Mouse (Mus musculus): ENCODE data around the gene Col26a1. TPM values are rescaled to one million over a fixed set of nuclear protein-coding genes. Genes with fewer than 3 reads are reported as not detected.

The Col26a1 gene
- polyA plus RNA-seq, 1 experiment from 2014 or later, result not detected

GRCm38 (mm10) chr5:136721596-136721995, 161.4 kb downstream of the Col26a1 start:
- no peaks in the 10 kb centered on the region for H3K27me3 ChIP-seq (ENCODE audit: insufficient read depth, low read length)
- no peaks in the 10 kb centered on the region for H3K36me3 ChIP-seq (replicated peaks; ENCODE audit: insufficient read depth, low read length)
- H3K4me2 ChIP-seq (ENCODE audit: low read depth, low read length), result no peak overlapping the region
- H3K4me1 ChIP-seq (ENCODE audit: insufficient read depth), result no peaks in the 10 kb centered on the region
- no peak overlapping the region for H3K27ac ChIP-seq (ENCODE audit: low read depth)
- ATAC-seq (no peak), DNase-seq (no peak)
- no peak overlapping the region for H3K4me3 ChIP-seq (ENCODE audit: low read depth, low read length)
- no peak for TF ChIP-seq CTCF (IDR thresholded peaks at IDR 0.05; ENCODE audit: low read depth)
- no peak for TF ChIP-seq EP300 (IDR thresholded peaks at IDR 0.05; ENCODE audit: low read depth)
- no peak overlapping the region for H3K9ac ChIP-seq (replicated peaks)
- H3K9me3 ChIP-seq (ENCODE audit: low read length), result no peaks in the 10 kb centered on the region
- WGBS (ENCODE audit: insufficient replicate concordance), result 79% methylated on average over 5 of the region's 5 CpGs

DNA sequence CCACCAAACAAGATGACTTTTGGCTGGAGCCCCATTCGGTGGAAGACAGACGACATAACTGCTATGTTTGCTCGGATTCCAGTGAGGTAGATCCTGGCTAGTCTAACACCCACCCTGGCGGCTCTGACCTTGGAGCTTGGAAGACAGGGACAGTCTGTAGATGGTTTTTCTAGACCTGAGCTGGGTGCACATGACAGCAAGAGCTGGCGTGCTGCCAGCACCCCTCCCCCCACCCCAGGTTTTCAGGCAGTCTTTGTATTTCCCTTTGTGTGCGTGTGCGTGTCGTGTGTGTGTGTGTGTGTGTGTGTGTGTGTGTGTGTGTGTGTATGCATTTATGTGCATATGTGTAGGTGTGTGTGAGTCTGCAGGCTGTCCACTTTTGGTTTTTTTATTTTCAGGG, 164.4 kb downstream of the Col26a1 start:
- H3K9me3 ChIP-seq (ENCODE audit: low read length), result no peaks in the 10 kb centered on the region
- H3K4me3 ChIP-seq (ENCODE audit: low read depth, low read length), result no peak overlapping the region
- H3K9ac ChIP-seq (replicated peaks), result no peak overlapping the region
- no peaks in the 10 kb centered on the region for H3K36me3 ChIP-seq (replicated peaks; ENCODE audit: insufficient read depth, low read length)
- DNase-seq (no peak), ATAC-seq (no peak)
- no peak overlapping the region for H3K4me2 ChIP-seq (ENCODE audit: low read depth, low read length)
- no peak overlapping the region for H3K27ac ChIP-seq (ENCODE audit: low read depth)
- TF ChIP-seq EP300 (IDR thresholded peaks at IDR 0.05; ENCODE audit: low read depth), result no peak
- TF ChIP-seq CTCF (IDR thresholded peaks at IDR 0.05; ENCODE audit: low read depth), result no peak
- 58% methylated on average over 8 of the region's 8 CpGs for WGBS (ENCODE audit: insufficient replicate concordance)
- H3K27me3 ChIP-seq (ENCODE audit: insufficient read depth, low read length), result 0 out of 2 replicates have a peak, but pooled peaks cover 6% of the 10 kb centered on the region
- no peaks in the 10 kb centered on the region for H3K4me1 ChIP-seq (ENCODE audit: insufficient read depth)

DNA sequence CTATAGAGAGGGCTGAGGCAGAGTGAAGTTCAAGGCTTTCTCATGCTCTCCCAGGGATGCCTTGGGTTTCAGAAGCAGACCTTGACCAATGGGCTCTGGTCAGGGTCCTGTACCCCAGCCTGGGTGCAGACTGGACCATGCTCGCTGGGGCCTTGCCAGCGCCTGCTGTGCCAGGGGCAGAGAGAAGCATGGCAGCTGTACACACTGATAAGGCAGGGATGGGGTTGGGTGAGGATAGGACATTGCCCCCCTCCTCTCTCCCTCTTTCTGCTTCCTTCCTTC, 165.5 kb downstream of the Col26a1 start:
- no peaks in the 10 kb centered on the region for H3K36me3 ChIP-seq (replicated peaks; ENCODE audit: insufficient read depth, low read length)
- no peak overlapping the region for H3K4me2 ChIP-seq (ENCODE audit: low read depth, low read length)
- no peak overlapping the region for H3K4me3 ChIP-seq (ENCODE audit: low read depth, low read length)
- no peak for TF ChIP-seq CTCF (IDR thresholded peaks at IDR 0.05; ENCODE audit: low read depth)
- TF ChIP-seq EP300 (IDR thresholded peaks at IDR 0.05; ENCODE audit: low read depth), result no peak
- no peak overlapping the region for H3K9ac ChIP-seq (replicated peaks)
- H3K4me1 ChIP-seq (ENCODE audit: insufficient read depth), result no peaks in the 10 kb centered on the region
- ATAC-seq, result no peak
- H3K9me3 ChIP-seq (ENCODE audit: low read length), result no peaks in the 10 kb centered on the region
- no peak overlapping the region for H3K27ac ChIP-seq (ENCODE audit: low read depth)
- WGBS (ENCODE audit: insufficient replicate concordance), result 59% methylated on average over 2 of the region's 2 CpGs
- 0 out of 2 replicates have a peak, but pooled peaks cover 6% of the 10 kb centered on the region for H3K27me3 ChIP-seq (ENCODE audit: insufficient read depth, low read length)
- DNase-seq, result no peak

DNA sequence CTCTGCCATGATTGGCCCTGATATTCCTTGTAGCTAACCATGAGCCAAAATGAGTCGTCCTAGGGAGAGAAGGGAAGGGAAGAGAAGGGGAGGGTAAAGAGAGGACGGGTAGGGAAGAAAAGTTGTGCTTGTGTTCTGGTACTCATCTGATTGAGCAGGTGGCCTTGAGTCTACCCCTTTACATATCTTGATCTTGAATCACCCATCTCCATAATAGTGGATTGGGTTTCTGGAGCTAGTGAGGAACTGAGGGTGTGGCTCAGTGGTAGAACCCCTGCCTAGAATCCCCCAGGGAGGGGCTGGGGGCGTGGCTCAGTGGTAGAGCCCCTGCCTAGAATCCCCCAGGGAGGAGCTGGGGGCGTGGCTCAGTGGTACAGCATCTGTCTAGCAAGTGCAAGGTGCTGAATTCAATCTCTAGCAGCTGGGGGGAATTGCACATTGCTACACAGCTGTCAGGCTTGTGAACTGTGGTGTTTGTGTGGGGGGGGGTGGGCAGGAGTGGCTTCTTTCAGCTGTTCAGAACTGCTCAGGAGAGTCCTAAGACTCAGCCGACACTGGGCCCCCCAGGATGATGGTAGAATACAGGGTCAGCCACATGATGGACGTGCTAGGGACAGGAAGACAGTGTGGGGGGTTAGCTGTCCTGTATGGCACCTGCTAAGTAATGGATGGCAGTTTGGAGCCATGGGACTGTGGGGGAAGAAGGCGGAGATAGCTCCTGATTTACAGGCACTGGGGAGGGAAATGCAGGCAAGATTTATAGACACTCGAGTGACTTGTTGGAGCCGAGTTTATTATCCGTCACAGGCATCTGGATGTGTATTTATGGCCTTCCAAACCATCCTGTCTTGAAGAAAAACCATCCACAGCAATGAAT, 166.1 kb downstream of the Col26a1 start:
- 40% methylated on average over 10 of the region's 10 CpGs for WGBS (ENCODE audit: insufficient replicate concordance)
- no peak overlapping the region for H3K4me3 ChIP-seq (ENCODE audit: low read depth, low read length)
- H3K36me3 ChIP-seq (replicated peaks; ENCODE audit: insufficient read depth, low read length), result no peaks in the 10 kb centered on the region
- DNase-seq (no peak), ATAC-seq (no peak)
- H3K9ac ChIP-seq (replicated peaks), result no peak overlapping the region
- H3K27ac ChIP-seq (ENCODE audit: low read depth), result no peak overlapping the region
- TF ChIP-seq CTCF (IDR thresholded peaks at IDR 0.05; ENCODE audit: low read depth), result no peak
- no peak for TF ChIP-seq EP300 (IDR thresholded peaks at IDR 0.05; ENCODE audit: low read depth)
- H3K4me1 ChIP-seq (ENCODE audit: insufficient read depth), result no peaks in the 10 kb centered on the region
- H3K9me3 ChIP-seq (ENCODE audit: low read length), result no peaks in the 10 kb centered on the region
- 0 out of 2 replicates have a peak, but pooled peaks cover 6% of the 10 kb centered on the region for H3K27me3 ChIP-seq (ENCODE audit: insufficient read depth, low read length)
- H3K4me2 ChIP-seq (ENCODE audit: low read depth, low read length), result no peak overlapping the region

- Histone ChIP-seq H3K27ac (ENCODE audit: low read depth) (no peak overlapping the region), H3K36me3 (replicated peaks; ENCODE audit: insufficient read depth, low read length) (no peaks in the 10 kb centered on the region), H3K9me3 (ENCODE audit: low read length) (no peaks in the 10 kb centered on the region), H3K4me2 (ENCODE audit: low read depth, low read length) (no peak overlapping the region), H3K4me3 (ENCODE audit: low read depth, low read length) (no peak overlapping the region), H3K27me3 (ENCODE audit: insufficient read depth, low read length) (0 out of 2 replicates have a peak, but pooled peaks cover 6% of the 10 kb centered on the region), H3K9ac (replicated peaks) (no peak overlapping the region), H3K4me1 (ENCODE audit: insufficient read depth) (no peaks in the 10 kb centered on the region)
- 21% methylated on average over 11 of the region's 11 CpGs for WGBS (ENCODE audit: insufficient replicate concordance)
- DNase-seq (peak; percentile 65), ATAC-seq (no peak)
- TF ChIP-seq EP300 (IDR thresholded peaks at IDR 0.05; ENCODE audit: low read depth) (no peak), CTCF (IDR thresholded peaks at IDR 0.05; ENCODE audit: low read depth) (peak; percentile 64)
Measured at GRCm38 (mm10) chr5:136714879-136715278, 168.1 kb downstream of the Col26a1 start.

- TF ChIP-seq EP300 (IDR thresholded peaks at IDR 0.05; ENCODE audit: low read depth) (no peak), CTCF (IDR thresholded peaks at IDR 0.05; ENCODE audit: low read depth) (no peak)
- H3K4me2 ChIP-seq (ENCODE audit: low read depth, low read length), result 0 out of 2 replicates have a peak overlapping the region, but pooled peaks have one; percentile 7
- no peak overlapping the region for H3K27ac ChIP-seq (ENCODE audit: low read depth)
- no peak overlapping the region for H3K9ac ChIP-seq (replicated peaks)
- H3K36me3 ChIP-seq (replicated peaks; ENCODE audit: insufficient read depth, low read length), result no peaks in the 10 kb centered on the region
- no peak for ATAC-seq
- DNase-seq, result no peak
- H3K9me3 ChIP-seq (ENCODE audit: low read length), result no peaks in the 10 kb centered on the region
- no peak overlapping the region for H3K4me3 ChIP-seq (ENCODE audit: low read depth, low read length)
- H3K4me1 ChIP-seq (ENCODE audit: insufficient read depth), result no peaks in the 10 kb centered on the region
- H3K27me3 ChIP-seq (ENCODE audit: insufficient read depth, low read length), result 0 out of 2 replicates have a peak, but pooled peaks cover 6% of the 10 kb centered on the region
- 38% methylated on average over 32 of the region's 32 CpGs for WGBS (ENCODE audit: insufficient replicate concordance)
Measured at GRCm38 (mm10) chr5:136714232-136714875, 168.7 kb downstream of the Col26a1 start.
